Mouse (Mus musculus): ENCODE measurements around the gene Chac1. TPM values are rescaled to one million over a fixed set of nuclear protein-coding genes. Genes with fewer than 3 reads are reported as not detected.

Gene Chac1
- polyA plus RNA-seq (2012; ENCODE audit: insufficient read depth, low replicate concordance) = 33.0 and 93.9 TPM in 2 replicates

DNA sequence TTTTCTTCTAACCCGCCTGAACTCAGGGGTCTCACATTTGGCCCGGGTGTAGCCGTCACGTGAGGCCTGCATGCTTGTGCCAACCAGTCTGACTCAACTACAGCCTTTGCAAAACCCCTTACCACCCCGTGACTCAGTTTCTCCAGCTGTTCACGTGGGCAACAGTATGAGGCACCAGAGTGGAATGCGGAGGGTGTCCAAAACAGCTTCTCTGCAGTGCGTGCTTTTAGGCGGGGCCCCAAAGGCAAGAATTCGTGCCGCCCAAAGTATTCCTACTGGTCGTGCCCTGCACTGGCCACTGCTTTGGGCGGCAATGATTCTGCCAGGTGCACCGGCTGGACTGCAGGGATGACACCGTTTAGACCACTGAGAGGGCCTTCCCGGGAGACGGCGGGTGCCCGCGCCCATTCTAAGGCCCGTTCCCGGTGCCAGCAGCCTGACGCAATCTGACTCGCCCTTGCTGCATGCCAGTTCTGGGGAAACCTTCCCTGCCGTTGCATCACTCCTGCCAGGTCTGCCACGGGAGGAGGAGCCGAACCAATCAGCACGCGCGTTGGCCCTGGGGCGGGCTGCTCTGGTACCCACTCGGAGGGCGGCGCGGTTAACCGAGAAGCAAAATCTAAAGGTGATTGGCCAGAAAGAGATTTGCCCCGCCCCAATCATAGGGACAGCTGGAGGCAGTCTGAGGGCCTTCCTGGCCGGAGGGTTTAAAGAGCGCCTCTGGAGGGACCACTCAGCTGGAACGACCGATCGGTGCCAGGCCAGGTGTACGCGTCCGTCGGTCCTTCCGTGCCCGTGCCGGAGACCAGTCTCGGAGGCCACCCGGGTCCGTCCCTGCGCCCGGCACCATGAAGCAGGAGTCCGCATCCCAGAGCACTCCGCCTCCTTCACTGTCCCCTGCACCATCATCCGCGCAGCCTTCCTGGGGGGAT, at the start of gene Chac1:
TSS of gene Chac1 (plus strand) at position 675 of the 932 bp plus-strand sequence.
- TF ChIP-seq FLI1 (IDR thresholded peaks at IDR 0.05; ENCODE audit: low read length) = no peak
- TF ChIP-seq GATA1 (IDR thresholded peaks at IDR 0.05; ENCODE audit: borderline replicate concordance, low read length) = no peak
- Histone ChIP-seq H3K4me1 (peaks cover 56% of the 10 kb centered on the region), H3K4me3 (replicated peaks) (peak within 1 kb of the TSS; percentile 95), H3K27me3 (replicated peaks) (no peaks in the 10 kb centered on the region), H3K9me3 (no peaks in the 10 kb centered on the region), H3K36me3 (replicated peaks; ENCODE audit: low read length) (peaks cover 38% of the 10 kb centered on the region)

DNA sequence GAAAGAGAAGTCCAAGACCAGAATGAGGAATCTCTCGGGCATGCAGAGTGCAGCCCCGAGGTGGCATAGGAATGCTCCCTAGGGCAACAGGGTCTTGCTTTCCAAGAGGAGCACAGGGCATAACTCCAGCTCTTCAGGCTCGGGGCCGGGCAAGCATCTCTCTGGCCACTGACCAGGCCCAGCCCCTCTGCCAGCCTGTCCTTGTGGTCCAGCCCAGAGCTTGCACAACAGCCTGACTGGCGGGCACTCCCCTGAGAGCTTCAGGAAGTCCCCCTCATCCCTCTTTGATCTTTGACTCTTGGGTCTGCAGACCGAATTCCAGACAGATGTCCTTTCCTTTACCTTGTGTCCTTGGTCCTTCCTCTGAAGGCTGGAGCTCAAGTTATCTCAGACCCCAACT, 48.2 kb upstream of the Chac1 start:
- Histone ChIP-seq H3K4me3 (replicated peaks) (no peak overlapping the region), H3K9me3 (no peaks in the 10 kb centered on the region), H3K4me1 (peaks cover 45% of the 10 kb centered on the region), H3K36me3 (replicated peaks; ENCODE audit: low read length) (peaks cover 26% of the 10 kb centered on the region), H3K27me3 (replicated peaks) (peaks cover 38% of the 10 kb centered on the region)
- TF ChIP-seq FLI1 (IDR thresholded peaks at IDR 0.05; ENCODE audit: low read length) (no peak), GATA1 (IDR thresholded peaks at IDR 0.05; ENCODE audit: borderline replicate concordance, low read length) (no peak)

DNA sequence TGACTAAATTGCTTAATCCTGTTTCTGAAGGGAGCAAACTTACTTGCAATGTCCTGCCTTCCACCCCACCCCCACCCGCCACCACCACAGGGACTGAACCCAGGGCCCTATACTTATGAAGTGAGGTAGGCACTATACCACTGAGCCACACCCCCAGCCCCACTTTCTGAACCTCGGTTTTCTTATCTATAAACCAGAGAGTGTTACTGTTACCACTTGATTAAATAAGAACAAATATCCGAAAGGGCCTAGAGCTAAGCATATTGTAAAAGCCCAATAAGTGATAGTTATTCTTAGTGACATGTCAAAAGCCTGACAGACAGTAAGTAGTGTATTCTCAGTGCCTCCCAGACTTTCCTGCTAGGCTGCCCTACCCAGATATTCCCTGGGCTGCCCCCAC, 46.6 kb upstream of the Chac1 start:
- no peaks in the 10 kb centered on the region for H3K9me3 ChIP-seq
- H3K4me1 ChIP-seq = peaks cover 35% of the 10 kb centered on the region
- no peak overlapping the region for H3K4me3 ChIP-seq (replicated peaks)
- TF ChIP-seq GATA1 (IDR thresholded peaks at IDR 0.05; ENCODE audit: borderline replicate concordance, low read length) (no peak), FLI1 (IDR thresholded peaks at IDR 0.05; ENCODE audit: low read length) (no peak)
- peaks cover 41% of the 10 kb centered on the region for H3K27me3 ChIP-seq (replicated peaks)
- H3K36me3 ChIP-seq (replicated peaks; ENCODE audit: low read length) = peaks cover 11% of the 10 kb centered on the region

DNA sequence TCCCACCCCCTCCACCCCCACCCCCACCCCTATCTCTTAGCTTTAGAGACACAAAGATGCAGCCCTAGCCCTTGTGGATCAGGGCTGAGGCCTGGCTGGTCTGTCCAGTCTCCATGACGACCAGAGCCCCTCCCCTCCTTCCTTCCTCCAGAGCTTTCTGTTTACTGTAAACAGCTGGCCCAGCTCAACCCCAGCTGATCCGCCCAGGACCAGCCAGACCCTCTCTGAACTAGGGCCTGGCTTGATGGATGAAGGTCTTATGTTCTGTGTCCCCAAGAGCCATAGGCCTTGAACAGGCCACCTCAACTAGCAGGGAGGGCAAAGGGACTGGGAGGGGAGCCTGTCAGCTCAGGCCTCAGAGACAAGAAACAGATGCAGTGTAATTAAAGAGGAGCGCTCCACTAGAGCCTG, 46.2 kb upstream of the Chac1 start:
- H3K4me1 ChIP-seq = peaks cover 31% of the 10 kb centered on the region
- H3K4me3 ChIP-seq (replicated peaks) = no peak overlapping the region
- H3K27me3 ChIP-seq (replicated peaks) = peaks cover 45% of the 10 kb centered on the region
- H3K36me3 ChIP-seq (replicated peaks; ENCODE audit: low read length) = peaks cover 7% of the 10 kb centered on the region
- H3K9me3 ChIP-seq = no peaks in the 10 kb centered on the region
- TF ChIP-seq FLI1 (IDR thresholded peaks at IDR 0.05; ENCODE audit: low read length) = no peak

DNA sequence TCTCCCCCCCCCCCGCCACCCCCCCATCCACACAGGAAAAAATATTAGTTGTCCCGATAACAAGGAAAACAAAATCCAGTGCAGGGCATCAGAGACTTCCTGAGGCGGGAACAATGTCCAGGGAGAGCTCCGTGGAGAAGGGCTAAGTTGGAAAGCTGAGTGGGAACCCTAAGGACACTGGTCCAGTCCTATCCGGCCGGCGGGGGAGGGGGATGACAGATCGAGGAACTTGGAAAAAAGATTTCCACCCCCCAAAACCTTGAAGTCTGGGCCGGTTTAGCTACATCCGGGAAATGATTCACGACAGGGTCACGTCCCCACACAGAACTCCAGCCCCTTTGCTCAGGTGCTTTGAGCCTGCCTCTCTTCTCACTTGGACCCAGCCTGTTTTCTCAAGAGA, 39.5 kb upstream of the Chac1 start:
- H3K4me3 ChIP-seq (replicated peaks) = no peak overlapping the region
- H3K4me1 ChIP-seq = peaks cover 15% of the 10 kb centered on the region
- H3K36me3 ChIP-seq (replicated peaks; ENCODE audit: low read length) = no peaks in the 10 kb centered on the region
- TF ChIP-seq GATA1 (IDR thresholded peaks at IDR 0.05; ENCODE audit: borderline replicate concordance, low read length) (no peak), FLI1 (IDR thresholded peaks at IDR 0.05; ENCODE audit: low read length) (no peak)
- H3K27me3 ChIP-seq (replicated peaks) = peaks cover 69% of the 10 kb centered on the region
- H3K9me3 ChIP-seq = peaks cover 6% of the 10 kb centered on the region

DNA sequence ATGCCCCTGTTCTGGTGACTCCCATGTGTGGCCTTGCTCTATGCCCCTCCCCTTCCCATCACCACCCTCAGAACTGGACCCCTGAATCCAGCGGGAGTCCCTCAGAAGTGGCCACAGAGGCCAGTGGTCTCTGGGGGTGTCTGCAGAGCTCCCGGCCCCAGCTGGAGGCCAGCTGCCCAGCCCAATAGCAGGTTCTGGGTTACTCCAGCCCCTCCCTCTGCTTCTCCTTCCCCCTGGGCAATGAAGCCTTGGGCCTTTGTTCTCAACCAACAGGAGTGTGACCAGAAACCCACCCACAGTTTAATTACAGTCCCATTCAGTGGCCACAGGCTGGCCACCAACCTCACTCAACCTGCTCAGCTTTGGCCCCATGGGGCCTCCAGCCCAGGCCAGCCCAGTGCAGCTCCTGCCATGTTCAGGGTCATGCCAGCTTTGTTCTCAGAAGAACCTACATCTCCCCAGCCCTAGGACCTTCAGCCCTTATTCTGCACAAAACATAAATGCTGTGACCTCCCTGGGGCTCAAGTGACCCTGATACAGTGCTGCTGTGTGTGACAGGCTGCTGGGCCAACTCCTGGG, 38.6 kb upstream of the Chac1 start:
- TF ChIP-seq FLI1 (IDR thresholded peaks at IDR 0.05; ENCODE audit: low read length) = no peak
- no peak for TF ChIP-seq GATA1 (IDR thresholded peaks at IDR 0.05; ENCODE audit: borderline replicate concordance, low read length)

DNA sequence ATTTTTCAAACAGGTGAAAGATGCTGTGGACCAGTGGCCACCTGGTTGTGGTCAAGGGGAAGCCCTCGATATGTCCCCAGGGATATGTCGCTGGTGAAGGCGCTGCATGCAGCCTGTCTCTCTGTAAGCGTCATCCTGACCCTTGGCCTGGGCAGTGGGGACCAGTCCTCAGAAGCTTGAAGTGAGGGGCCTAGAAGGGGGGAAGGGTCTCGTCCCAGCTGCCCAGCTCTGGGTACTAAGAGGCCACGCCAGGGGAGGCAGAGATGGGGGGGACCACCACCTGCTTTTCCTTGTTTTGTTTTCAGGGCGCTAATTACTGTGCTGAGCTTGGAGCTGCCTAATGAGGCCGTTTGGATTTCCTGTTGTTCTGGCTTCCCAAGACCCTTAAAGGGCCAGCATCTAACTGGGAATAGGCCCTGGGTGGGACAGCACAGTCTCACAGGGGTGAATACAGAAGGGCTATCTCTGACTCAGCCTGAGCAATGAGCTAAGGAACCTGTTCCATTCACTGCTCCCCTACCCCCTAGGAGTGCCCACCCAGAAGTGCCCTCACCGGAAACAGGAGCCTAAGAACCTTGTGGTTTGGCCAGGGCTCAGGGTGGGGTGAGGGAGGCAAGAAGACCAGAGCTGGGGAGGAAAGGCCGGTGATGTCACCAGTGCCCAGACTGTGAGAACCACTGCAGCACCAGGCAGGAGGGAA, 37.1 kb upstream of the Chac1 start:
- Histone ChIP-seq H3K4me1 (peaks cover 23% of the 10 kb centered on the region), H3K4me3 (replicated peaks) (peak overlapping the region; percentile 51), H3K27me3 (replicated peaks) (peaks cover 78% of the 10 kb centered on the region), H3K36me3 (replicated peaks; ENCODE audit: low read length) (no peaks in the 10 kb centered on the region), H3K9me3 (peaks cover 6% of the 10 kb centered on the region)
- TF ChIP-seq GATA1 (IDR thresholded peaks at IDR 0.05; ENCODE audit: borderline replicate concordance, low read length) (no peak), FLI1 (IDR thresholded peaks at IDR 0.05; ENCODE audit: low read length) (no peak)

More for the DNA sequence above, 38.6 kb upstream of the Chac1 start:
- no peak overlapping the region for H3K4me3 ChIP-seq (replicated peaks)
- H3K4me1 ChIP-seq = peaks cover 15% of the 10 kb centered on the region
- no peaks in the 10 kb centered on the region for H3K36me3 ChIP-seq (replicated peaks; ENCODE audit: low read length)
- peaks cover 71% of the 10 kb centered on the region for H3K27me3 ChIP-seq (replicated peaks)
- H3K9me3 ChIP-seq = peaks cover 6% of the 10 kb centered on the region

DNA sequence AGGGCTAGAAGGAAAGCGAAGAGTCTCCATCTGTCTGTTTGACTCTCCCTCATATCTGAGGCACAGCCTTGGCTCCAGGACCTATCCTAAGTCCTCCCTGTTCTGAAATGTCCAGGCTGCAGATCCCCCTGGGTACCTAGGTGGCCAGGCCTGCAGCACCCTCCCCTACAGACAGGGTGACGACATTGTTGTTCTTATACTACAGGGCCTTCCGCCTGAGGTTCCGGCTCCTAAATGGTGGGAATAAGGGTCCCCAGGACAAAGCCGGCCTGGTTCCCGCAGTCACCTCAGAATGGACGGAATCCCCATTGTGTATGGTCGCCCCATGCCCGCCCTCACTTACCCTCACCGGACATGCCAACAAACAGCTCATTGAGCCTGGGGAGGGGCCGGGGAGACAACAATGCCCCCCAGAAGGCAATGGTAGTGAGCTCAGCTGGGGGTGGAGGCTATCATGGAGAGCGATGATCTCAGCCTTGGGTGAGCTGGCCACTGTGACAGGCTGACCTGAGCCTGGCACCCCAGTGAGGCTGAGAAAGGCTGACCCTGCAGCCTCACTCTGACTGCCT, 36.2 kb upstream of the Chac1 start:
- peaks cover 23% of the 10 kb centered on the region for H3K4me1 ChIP-seq
- TF ChIP-seq GATA1 (IDR thresholded peaks at IDR 0.05; ENCODE audit: borderline replicate concordance, low read length) (no peak), FLI1 (IDR thresholded peaks at IDR 0.05; ENCODE audit: low read length) (no peak)
- H3K4me3 ChIP-seq (replicated peaks) = no peak overlapping the region
- H3K36me3 ChIP-seq (replicated peaks; ENCODE audit: low read length) = no peaks in the 10 kb centered on the region
- peaks cover 75% of the 10 kb centered on the region for H3K27me3 ChIP-seq (replicated peaks)
- H3K9me3 ChIP-seq = peaks cover 6% of the 10 kb centered on the region

DNA sequence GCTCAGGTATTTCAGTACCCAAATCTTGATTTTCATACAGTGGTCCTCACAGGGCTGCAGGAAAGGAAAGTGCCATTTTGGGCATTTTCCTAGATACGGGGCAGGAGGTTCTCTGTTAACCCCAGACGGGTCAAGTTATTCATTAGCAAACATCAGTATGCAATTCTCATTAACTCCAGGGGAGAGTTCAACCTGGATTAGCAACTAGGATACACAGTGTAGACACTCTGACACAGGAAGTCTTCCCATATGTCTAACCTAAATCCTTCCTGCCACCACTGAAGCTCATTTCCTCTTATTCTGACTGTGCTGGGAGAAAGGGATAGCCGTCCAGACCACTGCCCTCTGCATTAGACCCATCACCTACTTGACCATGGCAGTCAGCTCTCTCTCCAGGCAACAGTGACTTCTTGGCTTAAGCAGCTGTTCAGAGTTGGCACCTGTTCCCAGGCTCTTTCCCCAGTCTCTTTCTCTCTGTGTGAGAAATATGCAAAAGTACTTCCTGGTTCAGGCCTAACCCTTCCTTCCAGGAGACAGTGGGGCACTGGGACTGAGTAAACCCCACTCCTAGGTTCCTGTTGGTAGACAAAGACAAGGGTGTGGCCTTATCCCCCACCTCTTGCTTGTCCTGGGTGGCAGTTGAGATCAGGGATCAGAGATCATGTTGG, 32.9 kb upstream of the Chac1 start:
- TF ChIP-seq GATA1 (IDR thresholded peaks at IDR 0.05; ENCODE audit: borderline replicate concordance, low read length) (no peak), FLI1 (IDR thresholded peaks at IDR 0.05; ENCODE audit: low read length) (no peak)
- peaks cover 76% of the 10 kb centered on the region for H3K27me3 ChIP-seq (replicated peaks)
- H3K36me3 ChIP-seq (replicated peaks; ENCODE audit: low read length) = no peaks in the 10 kb centered on the region
- H3K4me1 ChIP-seq = peaks cover 45% of the 10 kb centered on the region
- H3K9me3 ChIP-seq = peaks cover 22% of the 10 kb centered on the region
- H3K4me3 ChIP-seq (replicated peaks) = no peak overlapping the region
